Mouse (Mus musculus) adrenal gland, adult 10 weeks (tissue): Measurements from ENCODE around the gene Slf1. TPM values are rescaled to one million over a fixed set of nuclear protein-coding genes. Genes with fewer than 3 reads are reported as not detected.

Source experiments
- polyA plus RNA-seq: library from polyadenylated mRNA; stranded (reverse); fragments of 350-450 nt; fragmentation: Illumina TruSeq; extraction: RNeasy Lipid Tissue Mini Kit (QIAGEN cat#74804); gene quantifications from one replicate; pipeline ENCODE4 v1.2.3, GENCODE M21; 2014; ENCODE audit warnings: low read depth, low replicate concordance

The Slf1 gene
- polyA plus RNA-seq = 34.1 TPM

DNA sequence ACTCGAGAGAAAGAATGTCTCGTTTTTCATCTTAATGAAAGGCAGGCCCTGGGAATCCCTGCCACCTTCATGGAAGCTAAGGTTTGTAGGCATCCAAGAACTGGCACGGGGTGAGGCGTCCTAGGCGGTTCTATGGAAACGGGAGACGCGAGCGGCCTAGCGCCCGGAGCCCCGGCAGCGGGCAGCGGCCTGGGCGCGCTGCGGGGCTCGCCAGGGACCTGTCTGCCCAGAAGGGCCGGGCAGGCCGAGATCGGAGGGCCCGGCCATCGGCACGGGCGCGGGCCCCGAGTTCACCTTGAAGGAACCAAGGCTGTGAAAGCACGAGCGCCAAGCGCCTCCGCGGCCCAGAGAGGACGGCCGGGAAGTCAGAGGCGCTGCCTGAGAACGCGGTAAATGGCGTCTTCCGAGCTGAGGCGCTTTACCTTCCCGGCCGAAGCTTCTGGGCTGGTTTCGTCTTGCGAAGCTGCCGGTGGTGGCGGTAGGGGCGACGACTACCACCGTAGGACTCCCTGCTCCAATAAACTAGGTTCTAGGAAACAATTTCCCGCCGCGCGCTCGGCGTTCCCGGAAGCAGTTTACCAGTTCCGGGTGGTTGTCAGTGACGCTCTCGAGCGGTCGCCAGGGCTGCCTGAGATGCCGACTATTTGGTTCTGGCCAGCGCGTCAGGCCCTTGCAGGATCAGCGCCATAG, at the start of gene Slf1, which contains the start of gene 2210408I21Rik:
Slf1 (minus strand) TSS at position 543 of the 690 bp plus-strand sequence.
2210408I21Rik (plus strand) TSS at position 610 of the 690 bp plus-strand sequence.

Other genes with a start within 250 kb of the Slf1 start
- gene 2210408I21Rik, start 67 bp upstream of the Slf1 start, polyA plus RNA-seq = 36.4 TPM